Mouse (Mus musculus) forebrain, embryonic 13.5 days (tissue): ENCODE data around the gene Mark2. TPM values are rescaled to one million over a fixed set of nuclear protein-coding genes. Genes with fewer than 3 reads are reported as not detected.
"Not testable (repeated sequence)": the region's sequence is repeated elsewhere in the genome, so short reads cannot be mapped to it uniquely, and the experiment has no call there.

ENCODE experiments used
- ATAC-seq: fragments of 200-750 bp; cut with Nextera tagmentation; 2 replicates; pipeline ENCODE4 v1.8.0; 2017
- H3K27ac ChIP-seq: fragments of 300-500 bp; sonication (generic); 2 replicates; pipeline ENCODE4 v1.5.1; 2015; ENCODE audit warnings: inconsistent platforms, mild to moderate bottlenecking, moderate library complexity
- H3K27me3 ChIP-seq: fragments of 300-500 bp; sonication (generic); 2 replicates; pipeline ENCODE4 v1.6.1; 2015; ENCODE audit warnings: mild to moderate bottlenecking, inconsistent platforms
- H3K36me3 ChIP-seq: fragments of 300-500 bp; sonication (generic); 2 replicates; pipeline ENCODE4 v1.6.1; 2015; ENCODE audit warnings: mild to moderate bottlenecking, inconsistent platforms; ENCODE audit not compliant: poor library complexity, severe bottlenecking
- H3K4me1 ChIP-seq: fragments of 300-500 bp; sonication (generic); 2 replicates; pipeline ENCODE4 v1.6.1; 2015; ENCODE audit warnings: inconsistent platforms
- H3K4me2 ChIP-seq: fragments of 300-500 bp; sonication (generic); 2 replicates; pipeline ENCODE4 v1.6.1; 2015; ENCODE audit warnings: inconsistent platforms, mild to moderate bottlenecking, moderate library complexity
- H3K4me3 ChIP-seq: fragments of 300-500 bp; sonication (generic); 2 replicates; pipeline ENCODE4 v1.5.1; 2015; ENCODE audit warnings: mild to moderate bottlenecking, inconsistent platforms
- H3K9ac ChIP-seq: fragments of 300-500 bp; sonication (generic); 2 replicates; pipeline ENCODE4 v1.6.1; 2015; ENCODE audit warnings: mild to moderate bottlenecking, inconsistent platforms
- H3K9me3 ChIP-seq: fragments of 300-500 bp; sonication (generic); replicated peaks from 2 replicates; pipeline ENCODE4 v1.6.1; 2016; ENCODE audit warnings: inconsistent platforms
- WGBS: fragments of 180-500 bp; shearing (Covaris S2); methylation state at CpG from one replicate; pipeline ENCODE4 v1.1.7; 2015; 5-methylcytosine and 5-hydroxymethylcytosine counted together
- polyA plus RNA-seq: library from polyadenylated mRNA; unstranded; fragments of >200 nt; fragmentation: Nextera tagmentation; extraction: Ambion mirVana; gene quantifications from 2 replicates; pipeline ENCODE4 v1.2.1, GENCODE M21; 2015

Gene Mark2
- polyA plus RNA-seq: 38.3 and 39.0 TPM in 2 replicates

DNA sequence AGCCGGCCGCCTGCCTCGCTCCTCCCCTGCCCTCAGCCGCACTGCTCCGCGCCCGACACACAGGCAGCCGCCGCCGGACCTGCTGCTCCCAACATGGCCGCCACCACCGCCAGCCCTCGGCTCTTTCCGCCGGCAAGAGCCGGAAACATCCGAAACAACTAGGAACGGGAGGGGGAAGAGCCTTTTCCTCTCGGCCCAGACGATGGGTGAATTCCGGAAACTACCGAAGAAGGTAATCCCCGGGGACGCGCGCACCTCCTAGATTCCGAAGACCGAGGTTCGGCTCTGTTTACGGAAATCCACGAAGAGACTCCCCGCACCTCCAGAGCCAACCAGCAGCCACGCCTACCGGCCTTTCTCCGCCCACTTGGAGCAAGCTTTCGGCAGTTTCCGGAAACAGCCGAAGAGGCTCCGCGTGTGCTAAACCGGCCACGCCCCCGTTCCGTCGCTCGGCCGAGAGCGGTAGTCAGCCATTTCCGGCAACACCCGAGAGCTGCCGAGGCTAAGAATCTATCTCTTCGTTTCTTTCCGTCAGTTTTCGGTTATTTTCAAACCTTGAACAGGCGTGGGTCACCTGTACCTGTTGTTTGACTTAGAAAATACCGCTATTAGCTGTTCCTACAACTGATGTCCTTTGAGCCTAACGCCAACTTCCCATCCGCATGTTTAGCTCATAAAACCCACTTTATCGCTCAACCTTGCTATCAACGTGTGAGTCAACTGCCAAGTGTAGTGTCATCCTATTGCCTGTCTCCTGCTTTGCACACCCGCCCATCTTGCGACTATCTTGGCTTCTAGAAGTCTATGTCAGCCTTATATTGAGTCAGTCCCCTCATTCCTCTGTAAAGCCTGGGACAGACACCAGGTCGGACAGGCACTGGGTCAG, at the start of gene Mark2:
Gene Mark2, minus strand, starts transcription at position 349 of the 886 bp plus-strand sequence.
- H3K27ac ChIP-seq: peak within 1 kb of the TSS; percentile 92
- peak within 1 kb of the TSS; percentile 97 for H3K4me2 ChIP-seq
- WGBS: 2% methylated on average over 63 of the region's 63 CpGs
- peak; percentile 95 for ATAC-seq
- H3K4me3 ChIP-seq: peak within 1 kb of the TSS; percentile 95
- H3K9ac ChIP-seq: peak within 1 kb of the TSS; percentile 99
- H3K9me3 ChIP-seq: no peaks in the 10 kb centered on the region
- 0 out of 2 replicates have a peak, but pooled peaks cover 9% of the 10 kb centered on the region for H3K36me3 ChIP-seq
- H3K27me3 ChIP-seq: no peaks in the 10 kb centered on the region
- H3K4me1 ChIP-seq: peaks cover 44% of the 10 kb centered on the region

DNA sequence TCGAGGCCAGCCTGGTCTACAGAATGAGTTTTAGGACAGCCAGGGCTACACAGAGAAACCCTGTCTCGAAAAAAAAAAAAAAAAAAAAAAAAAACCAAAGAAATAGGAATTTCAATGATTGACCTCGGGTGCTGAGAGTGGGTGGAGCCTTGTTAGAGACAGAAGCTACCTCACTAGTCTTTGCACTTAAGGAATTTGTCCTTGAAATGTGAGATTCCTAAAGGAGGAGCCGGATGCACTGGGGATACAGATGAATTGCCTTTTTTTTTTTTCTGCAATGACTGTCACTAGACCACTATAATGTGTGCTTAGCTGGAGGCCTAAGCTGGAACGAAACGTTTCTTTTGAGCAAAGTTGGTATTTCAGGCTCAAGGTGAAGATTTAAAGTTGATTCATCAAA, 46.8 kb upstream of the Mark2 start:
- Histone ChIP-seq H3K4me2 (no peak overlapping the region), H3K36me3 (peaks cover 8% of the 10 kb centered on the region; the same call in 1 of the 2 replicates), H3K4me1 (peaks cover 11% of the 10 kb centered on the region), H3K27ac (no peak overlapping the region), H3K27me3 (no peaks in the 10 kb centered on the region), H3K9ac (no peak overlapping the region), H3K9me3 (0 out of 2 replicates have a peak, but pooled peaks cover 14% of the 10 kb centered on the region), H3K4me3 (no peak overlapping the region)
- 87% methylated on average over 6 of the region's 6 CpGs for whole genome bisulfite sequencing
- ATAC-seq: no peak

- ATAC-seq: no peak
- H3K4me2 ChIP-seq: no peak overlapping the region
- peaks cover 6% of the 10 kb centered on the region; the same call in 1 of the 2 replicates for H3K36me3 ChIP-seq
- peaks cover 22% of the 10 kb centered on the region for H3K4me1 ChIP-seq
- no peak overlapping the region for H3K27ac ChIP-seq
- H3K27me3 ChIP-seq: no peaks in the 10 kb centered on the region
- H3K9me3 ChIP-seq: 0 out of 2 replicates have a peak, but pooled peaks cover 14% of the 10 kb centered on the region
- no peak overlapping the region for H3K4me3 ChIP-seq
- no peak overlapping the region for H3K9ac ChIP-seq
- 23% methylated on average over 2 of the region's 2 CpGs for WGBS
These were observed 44.4 kb upstream of the Mark2 start for GRCm38 (mm10) chr19:7386042-7386441.

- WGBS: under 1% methylated on average over 52 of the region's 52 CpGs
- Histone ChIP-seq H3K36me3 (peaks cover 12% of the 10 kb centered on the region), H3K4me2 (peak within 1 kb of the TSS; percentile 75), H3K27ac (peak within 1 kb of the TSS; percentile 96), H3K9me3 (0 out of 2 replicates have a peak, but pooled peaks cover 7% of the 10 kb centered on the region), H3K4me3 (peak within 1 kb of the TSS; percentile 92), H3K4me1 (peaks cover 46% of the 10 kb centered on the region), H3K9ac (peak within 1 kb of the TSS; percentile 97), H3K27me3 (no peaks in the 10 kb centered on the region)
- ATAC-seq: peak; percentile 99
These were observed 41.5 kb upstream of the Mark2 start, which contains the start of gene Spindoc for GRCm38 (mm10) chr19:7382903-7383865. Spindoc (minus strand) TSS chr19:7382994.

- peak overlapping the region; percentile 97 for H3K9ac ChIP-seq
- ATAC-seq: peak; percentile 61
- peak overlapping the region; percentile 75 for H3K4me2 ChIP-seq
- no peaks in the 10 kb centered on the region for H3K27me3 ChIP-seq
- peak overlapping the region; percentile 96 for H3K27ac ChIP-seq
- H3K9me3 ChIP-seq: 0 out of 2 replicates have a peak, but pooled peaks cover 7% of the 10 kb centered on the region
- peaks cover 49% of the 10 kb centered on the region for H3K4me1 ChIP-seq
- WGBS: under 1% methylated on average over 46 of the region's 60 CpGs
- H3K36me3 ChIP-seq: peaks cover 12% of the 10 kb centered on the region
- H3K4me3 ChIP-seq: peak overlapping the region; percentile 92
These were observed 40.7 kb upstream of the Mark2 start for GRCm38 (mm10) chr19:7382248-7382902.

DNA sequence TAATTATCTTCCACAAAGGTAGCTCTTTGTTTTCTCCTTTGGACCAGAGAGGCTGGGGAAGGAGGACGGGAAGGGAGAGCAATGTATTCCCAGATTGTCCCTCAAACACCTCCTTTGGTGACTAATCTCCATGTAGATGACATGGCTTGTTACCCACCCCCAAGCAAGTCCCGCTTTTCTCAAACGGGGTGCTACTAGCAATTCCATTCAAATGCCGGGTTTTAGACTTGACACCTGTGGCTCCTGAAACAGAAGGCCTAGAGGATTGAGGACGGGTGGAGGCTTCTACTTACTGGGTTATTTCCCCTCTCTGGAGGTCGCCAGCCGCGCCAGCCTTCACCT, 40.2 kb upstream of the Mark2 start:
- Histone ChIP-seq H3K27me3 (no peaks in the 10 kb centered on the region), H3K9ac (peak overlapping the region; percentile 97), H3K9me3 (0 out of 2 replicates have a peak, but pooled peaks cover 7% of the 10 kb centered on the region), H3K4me2 (peak overlapping the region; percentile 75), H3K36me3 (peaks cover 12% of the 10 kb centered on the region), H3K27ac (peak overlapping the region; percentile 96), H3K4me1 (peaks cover 50% of the 10 kb centered on the region), H3K4me3 (peak overlapping the region; percentile 92)
- WGBS: 1% methylated on average over 8 of the region's 8 CpGs
- no peak for ATAC-seq

GRCm38 (mm10) chr19:7377639-7378038, 36.0 kb upstream of the Mark2 start:
- peaks cover 44% of the 10 kb centered on the region for H3K36me3 ChIP-seq
- H3K4me2 ChIP-seq: no peak overlapping the region
- H3K27me3 ChIP-seq: no peaks in the 10 kb centered on the region
- H3K4me3 ChIP-seq: no peak overlapping the region
- WGBS: 86% methylated on average over 2 of the region's 2 CpGs
- H3K4me1 ChIP-seq: peaks cover 37% of the 10 kb centered on the region
- H3K27ac ChIP-seq: no peak overlapping the region
- no peaks in the 10 kb centered on the region for H3K9me3 ChIP-seq
- no peak overlapping the region for H3K9ac ChIP-seq
- ATAC-seq: no peak

- H3K9ac ChIP-seq: no peak overlapping the region
- peaks cover 12% of the 10 kb centered on the region for H3K4me1 ChIP-seq
- no peak overlapping the region for H3K4me3 ChIP-seq
- no peak overlapping the region for H3K4me2 ChIP-seq
- H3K27ac ChIP-seq: no peak overlapping the region
- no peak for ATAC-seq
- no peaks in the 10 kb centered on the region for H3K27me3 ChIP-seq
- WGBS: 97% methylated on average over 8 of the region's 8 CpGs
- H3K36me3 ChIP-seq: peaks cover 74% of the 10 kb centered on the region
- H3K9me3 ChIP-seq: no peaks in the 10 kb centered on the region
These were observed 32.8 kb upstream of the Mark2 start for GRCm38 (mm10) chr19:7374491-7374890.

- H3K4me2 ChIP-seq, H3K9ac ChIP-seq, H3K4me3 ChIP-seq, H3K4me1 ChIP-seq, H3K9me3 ChIP-seq, H3K27ac ChIP-seq, H3K27me3 ChIP-seq, ATAC-seq: not testable (repeated sequence)
- H3K36me3 ChIP-seq: peaks cover 85% of the 10 kb centered on the region
- whole genome bisulfite sequencing: 87% methylated on average over 4 of the region's 4 CpGs
These were observed 27.8 kb upstream of the Mark2 start for GRCm38 (mm10) chr19:7369469-7369868.

DNA sequence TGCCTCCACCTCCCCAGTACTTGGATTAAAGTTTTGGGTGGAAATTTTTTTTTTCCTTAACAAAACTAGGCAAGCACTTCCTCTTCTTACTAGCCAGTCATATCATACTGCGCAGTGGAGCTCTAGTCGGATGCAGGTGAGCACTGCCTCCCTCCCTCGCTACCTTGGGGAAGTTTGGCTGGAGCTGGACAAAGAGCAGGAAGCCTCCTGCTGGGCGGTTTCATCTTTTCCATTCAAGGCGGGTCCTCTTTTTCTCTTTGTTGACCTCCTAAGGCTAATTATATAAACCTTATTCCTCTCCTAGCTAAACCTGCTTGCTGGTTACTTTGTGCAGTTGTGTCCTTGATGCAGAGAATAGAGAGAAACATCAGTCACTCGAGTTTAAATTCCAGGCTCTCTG, 12.0 kb upstream of the Mark2 start:
- no peaks in the 10 kb centered on the region for H3K9me3 ChIP-seq
- no peak overlapping the region for H3K4me2 ChIP-seq
- H3K4me3 ChIP-seq: no peak overlapping the region
- no peak overlapping the region for H3K27ac ChIP-seq
- peaks cover 24% of the 10 kb centered on the region for H3K36me3 ChIP-seq
- no peaks in the 10 kb centered on the region for H3K4me1 ChIP-seq
- 37% methylated on average over 6 of the region's 6 CpGs for WGBS
- no peak for ATAC-seq
- H3K27me3 ChIP-seq: no peaks in the 10 kb centered on the region
- no peak overlapping the region for H3K9ac ChIP-seq

DNA sequence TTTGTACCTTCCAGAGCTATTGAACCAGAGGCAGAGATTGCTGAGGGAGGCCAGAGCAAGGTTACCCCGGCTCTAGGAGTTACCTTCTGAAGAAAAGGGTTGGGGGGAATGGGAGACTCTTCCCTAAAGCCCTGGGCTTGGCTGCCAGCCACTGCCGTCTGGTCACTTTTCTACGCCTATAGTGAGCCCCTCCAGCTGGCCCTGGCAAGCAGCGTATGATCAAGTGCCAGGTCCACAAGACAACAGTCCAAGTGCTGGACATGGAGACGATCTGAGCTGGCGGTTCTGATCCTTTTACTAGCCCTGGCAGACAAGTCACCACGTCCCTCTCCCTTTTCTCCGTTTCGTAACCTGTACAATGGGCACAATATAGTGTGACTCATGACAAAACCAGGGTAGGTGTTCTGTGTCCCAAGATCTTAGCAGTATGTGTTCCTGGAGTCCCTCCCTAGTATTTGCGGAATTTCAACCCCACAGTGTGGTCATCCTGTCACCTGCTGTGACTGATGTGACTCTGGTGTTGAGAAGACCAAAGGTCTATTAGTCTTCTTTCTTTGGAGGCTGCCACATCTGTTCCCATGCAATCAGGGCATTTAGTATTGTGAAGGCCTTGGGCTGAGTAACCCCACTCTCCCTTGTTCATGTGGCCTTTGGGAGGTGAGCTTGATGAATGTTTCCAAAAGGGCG, 11.3 kb upstream of the Mark2 start:
- Histone ChIP-seq H3K27me3 (no peaks in the 10 kb centered on the region), H3K9ac (no peak overlapping the region), H3K36me3 (peaks cover 17% of the 10 kb centered on the region), H3K4me3 (no peak overlapping the region), H3K4me1 (no peaks in the 10 kb centered on the region), H3K27ac (no peak overlapping the region), H3K4me2 (no peak overlapping the region), H3K9me3 (no peaks in the 10 kb centered on the region)
- no peak for ATAC-seq
- WGBS: 78% methylated on average over 11 of the region's 11 CpGs
